Mouse (Mus musculus): ENCODE measurements around the gene Erlin1.

Gene Erlin1

GRCm38 (mm10) chr19:44063773-44064172 is 5.8 kb downstream of the Erlin1 start:
- DNase-seq (ENCODE audit: low spot score in 2 of 2): no peak

GRCm38 (mm10) chr19:44060226-44060625 is 9.4 kb downstream of the Erlin1 start:
- DNase-seq (ENCODE audit: low spot score in 2 of 2): no peak

- DNase-seq (ENCODE audit: low spot score in 2 of 2): no peak
Measured at GRCm38 (mm10) chr19:44055173-44055826, 14.3 kb downstream of the Erlin1 start.

GRCm38 (mm10) chr19:44050388-44050787 is 19.2 kb downstream of the Erlin1 start:
- DNase-seq (ENCODE audit: low spot score in 2 of 2): no peak

DNA sequence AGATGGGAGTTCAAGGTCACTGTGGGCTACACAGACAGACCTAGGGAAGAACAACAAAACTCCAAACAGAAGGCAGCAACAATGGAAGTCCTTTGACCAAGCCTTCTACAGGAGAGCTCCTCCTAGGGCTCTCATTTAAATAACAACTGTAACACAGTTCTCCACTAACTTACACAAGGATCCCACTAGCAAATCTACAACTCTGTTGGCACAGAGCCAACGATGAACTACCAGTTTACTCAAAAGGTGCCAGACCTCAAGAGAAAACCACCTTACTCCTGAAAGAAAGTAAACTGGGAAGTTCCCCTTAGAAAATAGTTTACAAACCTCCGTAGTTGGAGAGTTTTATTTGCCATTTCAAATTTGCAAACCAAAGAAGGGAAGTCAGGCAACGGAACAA is 20.3 kb downstream of the Erlin1 start:
- no peak for DNase-seq (ENCODE audit: low spot score in 2 of 2)

GRCm38 (mm10) chr19:44045847-44046246 is 23.7 kb downstream of the Erlin1 start:
- DNase-seq (ENCODE audit: low spot score in 2 of 2): no peak

DNA sequence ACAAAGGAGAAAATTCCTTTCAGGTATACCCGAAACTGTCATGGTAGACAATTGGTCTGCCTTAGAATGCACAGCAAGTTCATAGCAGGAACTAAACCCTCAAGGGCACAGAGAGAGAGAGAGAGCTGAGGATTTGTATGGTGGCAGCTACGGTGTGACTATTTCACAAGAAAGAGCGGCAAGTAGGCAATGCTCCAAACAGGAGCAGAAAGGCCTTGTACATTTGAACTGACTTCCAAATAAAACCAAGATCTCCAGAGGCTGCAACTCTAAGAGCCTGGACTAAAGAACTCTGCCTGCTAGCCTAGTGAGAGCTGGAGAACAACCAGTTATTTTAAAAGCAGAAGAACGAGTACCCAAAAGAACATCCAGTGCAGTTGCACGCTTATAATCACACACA is 27.5 kb downstream of the Erlin1 start:
- no peak for DNase-seq (ENCODE audit: low spot score in 2 of 2)

- no peak for DNase-seq (ENCODE audit: low spot score in 2 of 2)
Measured at GRCm38 (mm10) chr19:44033396-44033795, 36.2 kb downstream of the Erlin1 start.

DNA sequence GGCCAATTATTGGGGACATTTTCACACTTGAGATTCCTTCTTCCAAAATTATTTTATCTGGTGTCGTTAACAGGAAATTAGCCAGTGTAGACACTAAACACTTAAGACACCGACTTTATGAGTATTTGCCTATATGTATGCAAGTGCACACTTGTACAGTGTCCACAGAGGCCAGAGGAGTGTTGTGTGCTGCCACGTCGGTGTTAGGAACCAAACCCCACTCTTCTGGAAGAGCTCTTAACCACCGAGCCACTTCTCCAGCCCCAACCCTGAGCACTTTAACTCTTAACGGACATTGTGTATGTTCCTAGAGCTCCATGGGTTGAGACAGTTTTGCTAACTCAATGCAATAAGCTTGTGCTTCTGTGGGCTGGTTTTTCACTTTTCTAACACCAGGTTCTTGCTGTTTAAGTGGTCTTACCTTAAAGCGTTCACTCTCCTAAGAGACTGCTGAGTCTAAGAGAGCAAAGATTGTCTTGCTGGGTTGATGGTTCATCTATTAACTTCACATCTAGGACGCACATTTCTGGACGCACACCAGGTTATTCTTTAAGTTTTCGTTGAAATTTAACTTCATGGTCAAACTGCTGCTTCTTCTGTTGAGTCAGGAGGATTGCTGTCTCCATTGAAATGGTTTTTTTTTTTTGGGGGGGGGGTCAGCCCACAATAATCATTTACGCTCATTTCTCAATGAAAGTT is 37.4 kb downstream of the Erlin1 start:
- DNase-seq (ENCODE audit: low spot score in 2 of 2): no peak

DNA sequence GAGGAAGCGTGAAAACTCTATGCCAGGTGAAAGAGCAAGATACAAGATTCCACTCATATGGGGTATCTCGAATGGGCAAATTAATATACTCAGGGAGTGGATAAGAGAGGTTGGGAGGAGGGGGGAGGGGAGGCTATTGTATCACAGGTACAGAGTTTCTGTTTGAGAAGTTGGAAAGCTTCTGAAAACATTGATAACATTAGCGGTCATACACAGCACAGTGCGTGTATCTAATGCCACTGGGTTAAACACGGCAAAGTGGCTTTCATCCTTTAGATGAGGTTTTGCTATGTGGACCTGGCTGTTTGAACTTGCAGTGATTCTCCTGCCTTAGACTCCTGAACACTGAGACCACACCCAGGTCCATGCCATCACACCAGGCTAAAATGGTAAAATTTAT is 39.6 kb downstream of the Erlin1 start:
- DNase-seq (ENCODE audit: low spot score in 2 of 2): no peak

DNA sequence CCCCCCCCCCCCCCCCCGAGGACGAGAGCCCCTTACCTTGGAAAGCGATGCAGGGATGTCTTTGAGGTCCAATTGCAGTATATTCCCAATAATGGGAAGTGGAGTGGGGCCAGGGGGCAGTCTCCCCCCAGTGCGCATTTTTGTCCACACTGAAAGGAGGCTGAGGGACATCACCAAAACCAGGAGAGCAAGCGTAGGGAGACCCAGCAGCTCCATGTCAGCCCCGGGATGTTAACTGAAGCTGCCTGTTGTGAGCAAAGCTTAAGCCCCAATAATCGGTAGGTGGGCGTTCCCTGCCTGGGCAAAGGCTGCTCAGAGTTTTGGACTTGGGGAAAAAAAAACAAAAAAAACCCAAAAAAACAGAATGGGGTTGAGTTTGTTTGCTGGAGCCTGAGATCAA is 40.6 kb downstream of the Erlin1 start, which contains the start of gene Cyp2c23:
Gene Cyp2c23, minus strand, starts transcription at position 237 of the 400 bp plus-strand sequence.
- no peak for DNase-seq (ENCODE audit: low spot score in 2 of 2)

- DNase-seq (ENCODE audit: low spot score in 2 of 2): no peak
Measured at GRCm38 (mm10) chr19:44026956-44027530, 42.5 kb downstream of the Erlin1 start.

DNA sequence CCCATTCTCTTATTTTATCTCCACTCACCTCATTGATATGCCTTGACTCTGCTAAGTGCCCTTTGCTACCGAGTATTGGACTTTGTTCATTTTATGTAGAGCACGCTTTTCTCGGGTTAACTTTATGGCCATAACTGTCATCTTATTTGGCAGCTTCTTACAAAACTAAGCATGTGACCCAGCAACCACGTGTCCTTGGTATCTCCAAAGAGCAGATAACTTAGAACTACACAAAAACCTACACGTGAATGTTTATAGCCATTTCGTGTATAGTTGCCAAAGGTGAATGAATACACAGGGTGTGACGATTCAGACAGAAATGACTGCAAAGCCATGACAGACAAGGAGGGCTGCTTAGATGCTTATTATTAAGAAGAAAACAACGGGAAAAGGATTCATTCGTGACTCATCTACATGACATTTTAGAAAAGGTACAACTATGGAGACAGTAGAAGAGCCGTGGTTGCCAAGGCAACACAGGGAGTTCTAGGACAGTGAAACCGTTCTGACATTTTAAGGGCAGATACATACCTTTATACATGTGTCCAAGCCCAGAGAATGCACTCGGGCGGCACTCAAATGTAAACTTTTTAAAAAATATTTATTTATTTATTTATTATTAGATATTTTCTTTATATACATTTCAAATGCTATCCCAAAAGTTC is 44.5 kb downstream of the Erlin1 start:
- DNase-seq (ENCODE audit: low spot score in 2 of 2): no peak

DNA sequence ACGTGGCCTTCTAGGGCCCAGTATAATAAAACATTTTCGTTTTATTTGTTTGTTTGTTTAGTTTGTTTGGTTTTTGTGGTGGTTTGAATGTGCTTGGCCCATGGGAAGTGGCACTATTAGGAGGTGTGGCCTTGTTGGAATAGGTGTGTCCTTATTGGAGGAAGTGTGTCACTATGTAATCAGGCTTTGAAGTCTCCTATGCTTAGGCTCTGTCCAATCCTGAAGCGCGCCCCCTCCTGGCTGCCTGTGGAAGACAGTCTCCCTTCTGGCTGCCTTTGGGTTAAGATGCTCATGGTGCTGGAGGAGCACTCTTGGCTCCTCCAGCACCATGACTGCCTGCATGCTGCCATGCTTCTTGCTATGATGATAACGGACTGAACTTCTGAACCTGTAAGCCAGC is 46.5 kb downstream of the Erlin1 start:
- DNase-seq (ENCODE audit: low spot score in 2 of 2): no peak

- peak; percentile 83 to 87 for DNase-seq (ENCODE audit: low spot score in 2 of 2)
Measured at GRCm38 (mm10) chr19:44021502-44021901, 48.1 kb downstream of the Erlin1 start.

DNA sequence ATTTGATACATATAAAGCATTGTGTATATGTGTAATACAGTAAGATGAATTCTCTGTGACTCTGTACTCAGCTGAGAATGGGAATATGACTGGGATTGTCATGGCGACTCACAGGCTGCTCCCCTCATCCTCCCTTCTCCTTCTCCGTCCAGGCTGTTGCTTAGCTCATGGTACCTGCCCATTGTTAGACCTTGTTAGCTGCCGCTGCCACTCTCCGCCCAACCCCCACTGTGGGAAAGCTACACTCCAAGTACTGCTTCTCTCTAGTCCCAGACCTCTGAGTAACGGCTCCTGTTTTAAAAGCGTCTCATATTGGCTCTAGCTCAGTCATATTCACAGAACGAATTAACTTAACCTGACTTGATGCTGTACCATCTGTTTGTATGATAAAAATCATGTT is 49.8 kb downstream of the Erlin1 start:
- no peak for DNase-seq (ENCODE audit: low spot score in 2 of 2)

GRCm38 (mm10) chr19:44013862-44014261 is 55.7 kb downstream of the Erlin1 start:
- no peak for DNase-seq (ENCODE audit: low spot score in 2 of 2)

GRCm38 (mm10) chr19:44008784-44009183 is 60.8 kb downstream of the Erlin1 start:
- no peak for DNase-seq (ENCODE audit: low spot score in 2 of 2)

DNA sequence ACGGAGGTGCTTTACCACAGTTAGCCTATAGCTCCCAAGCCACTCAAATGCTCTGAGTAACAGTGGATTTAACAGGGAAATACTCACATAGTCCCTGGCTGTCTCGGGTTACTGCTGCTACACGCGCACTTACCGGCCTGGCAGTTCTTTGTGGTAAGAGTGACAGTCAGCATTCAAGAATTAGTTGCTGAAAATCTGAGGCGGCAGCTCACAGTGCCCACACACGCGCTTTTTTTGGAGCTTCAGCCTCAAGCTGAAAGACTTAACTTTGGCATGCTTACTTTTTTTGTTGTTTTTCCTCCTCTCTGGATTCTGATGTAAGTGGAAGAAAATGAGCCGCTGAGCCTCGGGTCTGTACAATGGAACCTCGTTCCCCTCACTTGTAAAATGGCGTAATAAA is 62.4 kb downstream of the Erlin1 start:
- no peak for DNase-seq (ENCODE audit: low spot score in 2 of 2)

DNA sequence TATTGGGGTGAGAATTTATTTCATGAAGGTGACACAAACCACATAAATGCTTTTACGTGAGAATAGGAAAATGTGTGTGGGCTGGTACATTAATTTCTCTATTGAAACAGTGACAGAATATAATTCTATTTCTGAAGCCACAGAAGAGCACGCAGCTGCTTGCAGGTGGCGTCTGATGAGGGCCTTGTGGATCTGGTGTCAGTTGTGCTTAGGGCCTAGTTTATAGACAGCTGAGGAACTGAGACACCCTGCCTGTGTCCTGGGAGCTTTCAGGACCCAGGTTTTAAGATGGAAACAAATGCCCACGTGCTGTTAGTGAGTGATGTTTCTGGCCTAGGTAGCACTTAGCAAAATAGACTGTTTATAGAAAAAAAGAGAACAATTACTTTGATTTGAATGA is 64.6 kb downstream of the Erlin1 start:
- no peak for DNase-seq (ENCODE audit: low spot score in 2 of 2)

- DNase-seq (ENCODE audit: low spot score in 2 of 2): no peak
Measured at GRCm38 (mm10) chr19:44004261-44004660, 65.3 kb downstream of the Erlin1 start.

DNA sequence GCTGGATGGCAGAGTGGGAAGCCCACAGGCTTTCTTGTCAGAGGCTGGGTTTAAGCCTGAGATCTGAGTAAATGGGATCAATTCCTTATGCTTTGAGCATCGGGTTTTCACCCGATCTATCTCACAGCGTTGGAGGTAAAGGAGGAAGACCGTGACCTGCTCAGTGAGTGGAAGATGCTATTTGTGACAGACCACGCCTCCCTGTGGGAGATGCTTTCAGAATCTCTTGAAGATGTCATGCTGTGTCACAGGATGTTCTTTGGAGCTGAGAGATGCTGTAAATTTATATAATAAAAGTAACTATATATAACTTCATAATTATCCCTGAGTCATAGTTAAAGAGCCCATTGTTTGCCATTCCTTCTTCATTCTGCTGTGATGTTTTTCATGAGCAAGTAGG is 68.9 kb downstream of the Erlin1 start:
- no peak for DNase-seq (ENCODE audit: low spot score in 2 of 2)

GRCm38 (mm10) chr19:44000061-44000460 is 69.5 kb downstream of the Erlin1 start:
- DNase-seq (ENCODE audit: low spot score in 2 of 2): no peak

All from heart, adult 9 months (tissue).